Mouse (Mus musculus) lung, postnatal 0 days (tissue): ENCODE data around the gene Ceacam16.

ENCODE experiments used
- CTCF ChIP-seq: IDR thresholded peaks from 2 replicates; pipeline ENCODE4 v1.5.1; 2016; ENCODE audit warnings: antibody characterized with exemption, mild to moderate bottlenecking
- EP300 ChIP-seq: IDR thresholded peaks from 2 replicates; pipeline ENCODE4 v1.6.1; 2016; ENCODE audit warnings: antibody characterized with exemption, mild to moderate bottlenecking, control low read depth

DNA sequence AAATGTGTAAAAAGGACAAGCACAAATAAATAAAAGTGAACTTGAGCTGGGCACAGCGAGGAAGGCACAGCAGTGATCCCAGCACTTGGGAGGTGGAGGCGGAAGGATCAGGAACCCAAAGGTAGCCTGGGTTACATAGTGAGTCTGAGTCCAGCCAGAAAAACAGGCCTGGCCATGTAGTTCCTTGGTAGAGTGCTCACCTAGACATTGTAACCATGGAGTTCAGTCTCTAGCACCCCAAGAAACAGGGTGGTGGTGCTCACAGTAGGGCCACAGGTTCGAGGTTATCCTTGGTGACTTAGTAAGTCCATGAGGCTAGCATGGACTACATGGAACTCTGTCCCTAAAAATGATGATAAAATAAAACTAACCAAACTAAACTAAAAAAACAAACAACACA is 20.2 kb downstream of the Ceacam16 start:
- no peak for TF ChIP-seq CTCF
- no peak for TF ChIP-seq EP300
